Mouse (Mus musculus) B cell, adult (primary cell): ENCODE results near the gene Coil. TPM values are rescaled to one million over a fixed set of nuclear protein-coding genes. Genes with fewer than 3 reads are reported as not detected.

Experiments
- total RNA-seq: library from RNA; stranded (reverse); gene quantifications from 4 replicates; pipeline ENCODE4 v1.2.4, GENCODE M21; 2023; ENCODE audit not compliant: inconsistent age

The Coil gene
- 12.1 to 15.2 TPM (median 13.6 TPM) in 4 replicates for total RNA-seq

GRCm38 (mm10) chr11:88970202-88970732 lies at the start of gene Coil:
Coil (plus strand) TSS chr11:88970252.

DNA sequence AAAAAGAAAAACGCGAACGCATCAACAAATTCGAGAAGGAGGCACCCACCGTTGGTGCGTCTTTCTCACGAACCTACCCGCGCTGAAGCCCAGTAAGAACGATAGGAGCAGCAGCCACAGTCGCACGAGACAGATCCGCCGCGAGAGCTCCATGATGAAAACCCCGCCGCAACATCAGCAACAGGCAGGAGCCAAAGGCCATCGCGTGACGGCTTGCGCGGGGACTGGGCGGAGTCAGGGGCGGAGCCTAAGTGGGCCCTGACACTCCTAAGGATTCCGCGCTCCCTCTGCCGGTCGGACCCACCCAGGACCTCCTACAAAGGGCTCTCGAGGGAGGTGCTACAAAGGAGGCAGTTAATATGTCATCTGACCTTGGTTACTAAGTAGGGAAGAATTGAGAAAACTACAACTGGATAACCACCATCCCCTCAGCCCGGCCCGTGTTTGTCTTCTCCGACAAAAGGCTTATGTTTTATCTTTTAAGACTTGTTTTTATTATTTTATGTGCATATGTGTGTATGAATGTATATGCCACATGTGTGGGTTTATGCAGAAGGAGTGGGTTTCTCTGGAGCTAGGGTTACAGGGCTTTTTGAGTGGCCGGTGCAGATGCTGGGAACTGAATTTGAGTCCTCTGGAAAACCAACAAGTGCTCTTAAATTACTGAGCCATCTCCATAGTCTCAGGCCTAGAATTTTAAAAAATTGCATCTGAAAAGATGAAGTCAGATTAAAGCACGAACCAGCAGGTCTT lies 14.7 kb upstream of the Coil start, which contains the start of gene Scpep1:
TSS of gene Scpep1 (minus strand) at position 249 of the 753 bp plus-strand sequence.

DNA sequence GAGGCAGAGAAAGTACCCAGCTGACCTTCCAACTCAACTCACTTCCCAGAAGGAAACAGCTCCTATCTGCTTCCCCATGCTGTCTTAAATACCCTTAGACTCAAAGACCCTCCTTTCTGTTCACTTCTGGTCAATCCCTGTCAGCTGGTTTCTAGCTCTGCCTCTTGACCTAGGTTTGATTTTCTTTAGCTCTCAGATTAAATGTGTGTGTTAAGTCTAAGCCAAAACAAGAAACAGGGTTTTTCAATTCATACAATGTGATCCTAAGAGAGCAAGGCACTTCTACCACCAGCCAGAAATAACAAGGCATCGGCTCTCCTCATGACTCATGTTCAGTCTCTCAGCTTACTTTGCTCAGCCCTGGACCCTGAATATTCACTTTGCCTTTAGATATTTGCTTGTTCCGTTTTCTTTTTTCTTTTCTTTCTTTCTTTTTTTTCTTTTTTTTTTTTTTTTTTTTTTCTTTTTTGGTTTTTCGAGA lies 3.1 kb upstream of the Coil start, which contains the start of gene Elobl:
TSS of gene Elobl (minus strand) at position 51 of the 481 bp plus-strand sequence.

GRCm38 (mm10) chr11:88998974-88999722 lies 29.1 kb downstream of the Coil start, which contains the start of gene Trim25:
Trim25 (plus strand) TSS chr11:88999376.

Other genes starting within 250 kb of the Coil start
- 0.63 to 1.3 TPM (median 0.87 TPM) in 4 replicates for gene Akap1, start 105.7 kb upstream of the Coil start, total RNA-seq
- 78.3 to 89.3 TPM (median 87.1 TPM) in 4 replicates for gene Scpep1, start 14.8 kb upstream of the Coil start, total RNA-seq
- not detected in 4 replicates for gene Elobl, start 3.3 kb upstream of the Coil start, total RNA-seq
- 191 to 204 TPM (median 196 TPM) in 4 replicates for gene Trim25, start 29.1 kb downstream of the Coil start, total RNA-seq
- 14.0 to 14.9 TPM (median 14.1 TPM) in 4 replicates for gene Dgke, start 96.6 kb downstream of the Coil start, total RNA-seq
- not detected in 4 replicates for gene Gm525, start 103.6 kb downstream of the Coil start, total RNA-seq